10 mouse cellular contexts compared by ENCODE assay signal in genomic region chr11:85989536-85989935, GRCm38 (mm10).
DNase-seq lines count a peak whose midpoint lies in the region; ATAC-seq lines count a peak whose summit lies in the region.
"Had no signal": no experiment of that assay in that cellular context is flagged by ENCODE, and none has a peak within 500 bp of the region (broad histone marks: within the 10 kb centered on the region; RNA-seq: fewer than 3 reads in every experiment).

No protein-coding gene starts in this region.

- no peaks in the 10 kb centered on the region for H3K36me3 ChIP-seq in kidney, embryonic 15.5 days
- no peaks in the 10 kb centered on the region for H3K36me3 ChIP-seq in embryonic facial prominence, embryonic 14.5 days (ENCODE audit: control insufficient read depth, insufficient read depth, low read length)
- no peaks in the 10 kb centered on the region for H3K36me3 ChIP-seq in intestine, embryonic 16.5 days (ENCODE audit: control insufficient read depth, insufficient read depth, low read length)
- H3K36me3 ChIP-seq: G1E had no signal

- 2% methylated on average over 10 of the region's 10 CpGs for WGBS in kidney, embryonic 15.5 days
- WGBS in embryonic facial prominence, embryonic 14.5 days = 13% methylated on average over 10 of the region's 10 CpGs
- WGBS in intestine, embryonic 16.5 days = 2% methylated on average over 10 of the region's 10 CpGs

- peaks cover 21% of the 10 kb centered on the region for H3K4me1 ChIP-seq in kidney, embryonic 15.5 days
- 0 out of 2 replicates have a peak, but pooled peaks cover 4% of the 10 kb centered on the region for H3K4me1 ChIP-seq in embryonic facial prominence, embryonic 14.5 days (ENCODE audit: control insufficient read depth, insufficient read depth, low read length)
- no peaks in the 10 kb centered on the region; the same call in 1 of the 2 replicates for H3K4me1 ChIP-seq in intestine, embryonic 16.5 days (ENCODE audit: control insufficient read depth, insufficient read depth, low read length)

- H3K9ac ChIP-seq in kidney, embryonic 15.5 days = no peak overlapping the region
- H3K9ac ChIP-seq in embryonic facial prominence, embryonic 14.5 days (ENCODE audit: low read depth, low read length) = peak overlapping the region; percentile 5; the same call in 1 of the 2 replicates
- H3K9ac ChIP-seq in intestine, embryonic 16.5 days (ENCODE audit: low read depth, low read length) = 0 out of 2 replicates have a peak overlapping the region, but pooled peaks have one; percentile 40

- H3K4me2 ChIP-seq in kidney, embryonic 15.5 days = peak overlapping the region; percentile 63
- H3K4me2 ChIP-seq in embryonic facial prominence, embryonic 14.5 days (ENCODE audit: low read depth, low read length) = peak overlapping the region; percentile 48
- H3K4me2 ChIP-seq in intestine, embryonic 16.5 days (ENCODE audit: low read depth, low read length) = peak overlapping the region; percentile 46

- no peaks in the 10 kb centered on the region for H3K9me3 ChIP-seq in kidney, embryonic 15.5 days (replicated peaks)
- H3K9me3 ChIP-seq in embryonic facial prominence, embryonic 14.5 days (ENCODE audit: control insufficient read depth, low read length) = no peaks in the 10 kb centered on the region
- no peaks in the 10 kb centered on the region for H3K9me3 ChIP-seq in intestine, embryonic 16.5 days (ENCODE audit: control insufficient read depth, low read length)
- H3K9me3 ChIP-seq: G1E had no signal

- no peak overlapping the region for H3K27ac ChIP-seq in kidney, embryonic 15.5 days
- H3K27ac ChIP-seq in embryonic facial prominence, embryonic 14.5 days (replicated peaks; ENCODE audit: low read depth, low read length) = no peak overlapping the region
- no peak overlapping the region for H3K27ac ChIP-seq in intestine, embryonic 16.5 days (ENCODE audit: low read length)

- peak overlapping the region; percentile 36 for H3K4me3 ChIP-seq in kidney, embryonic 15.5 days (replicated peaks)
- peak overlapping the region; percentile 19 for H3K4me3 ChIP-seq in embryonic facial prominence, embryonic 14.5 days (ENCODE audit: low read depth, low read length)
- peak overlapping the region; percentile 30 for H3K4me3 ChIP-seq in intestine, embryonic 16.5 days (ENCODE audit: low read length)

- peaks cover 72% of the 10 kb centered on the region for H3K27me3 ChIP-seq in kidney, embryonic 15.5 days
- H3K27me3 ChIP-seq in embryonic facial prominence, embryonic 14.5 days (replicated peaks; ENCODE audit: control insufficient read depth, insufficient read depth, low read length) = peaks cover 8% of the 10 kb centered on the region; the same call in 1 of the 2 replicates
- H3K27me3 ChIP-seq in intestine, embryonic 16.5 days (replicated peaks; ENCODE audit: control insufficient read depth, insufficient read depth, low read length) = 0 out of 2 replicates have a peak, but pooled peaks cover 6% of the 10 kb centered on the region

- peak; percentile 60; the same call in 1 of the 2 replicates for ATAC-seq in kidney, embryonic 15.5 days (replicated peaks; ENCODE audit: low FRiP score)
- no peak for ATAC-seq in embryonic facial prominence, embryonic 14.5 days (ENCODE audit: low read depth)
- ATAC-seq in intestine, embryonic 16.5 days = no peak

- DNase-seq in kidney, postnatal 36 days = no peak
- DNase-seq in embryonic facial prominence, embryonic 14.5 days (ENCODE audit: low spot score) = no peak
- DNase-seq in neural tube, embryonic 10.5 days (ENCODE audit: extremely low spot score, low spot score) = peak; percentile 20
- DNase-seq in layer of hippocampus, adult 9-11 months = no peak
- DNase-seq in ovary, adult 18-20 months (ENCODE audit: low spot score) = no peak
- DNase-seq in kidney, adult 9 months = no peak
- DNase-seq: cerebellum, adult 8-10 months had no signal
